Mouse (Mus musculus) telencephalon, adult 2 months (tissue): Measurements from ENCODE around the gene Sfrp5.

Source experiments
- DNase-seq: peaks from one replicate; pipeline ENCODE4 v3.0.0-alpha.2; 2011; ENCODE audit warnings: low read depth, low spot score

Sfrp5 gene

GRCm38 (mm10) chr19:42198026-42198425 is 4.0 kb downstream of the Sfrp5 start:
- DNase-seq, result no peak

- no peak for DNase-seq
These were observed 5.0 kb downstream of the Sfrp5 start for GRCm38 (mm10) chr19:42197066-42197465.

- DNase-seq, result no peak
These were observed 5.7 kb downstream of the Sfrp5 start for GRCm38 (mm10) chr19:42196378-42196777.

GRCm38 (mm10) chr19:42193311-42193710 is 8.7 kb downstream of the Sfrp5 start:
- DNase-seq, result no peak

- no peak for DNase-seq
These were observed 11.6 kb downstream of the Sfrp5 start for GRCm38 (mm10) chr19:42190494-42190893.

GRCm38 (mm10) chr19:42189735-42190134 is 12.3 kb downstream of the Sfrp5 start:
- no peak for DNase-seq

- DNase-seq, result no peak
These were observed 19.4 kb downstream of the Sfrp5 start for GRCm38 (mm10) chr19:42182673-42183072.

GRCm38 (mm10) chr19:42179356-42179755 is 22.7 kb downstream of the Sfrp5 start:
- DNase-seq, result no peak

- DNase-seq, result no peak
These were observed 24.6 kb downstream of the Sfrp5 start for GRCm38 (mm10) chr19:42177461-42177860.

GRCm38 (mm10) chr19:42176841-42177240 is 25.2 kb downstream of the Sfrp5 start:
- no peak for DNase-seq

GRCm38 (mm10) chr19:42170025-42170969 is 31.8 kb downstream of the Sfrp5 start:
- DNase-seq, result peak; percentile 90

- DNase-seq, result no peak
These were observed 32.6 kb downstream of the Sfrp5 start for GRCm38 (mm10) chr19:42169322-42169975.

- no peak for DNase-seq
These were observed 34.6 kb downstream of the Sfrp5 start for GRCm38 (mm10) chr19:42167489-42167888.

- no peak for DNase-seq
These were observed 35.3 kb downstream of the Sfrp5 start for GRCm38 (mm10) chr19:42166766-42167165.

- peak; percentile 53 for DNase-seq
These were observed 35.9 kb downstream of the Sfrp5 start for GRCm38 (mm10) chr19:42166130-42166529.

GRCm38 (mm10) chr19:42164188-42164587 is 37.9 kb downstream of the Sfrp5 start:
- DNase-seq, result no peak

- no peak for DNase-seq
These were observed 38.3 kb downstream of the Sfrp5 start, which contains the start of gene Zfyve27 for GRCm38 (mm10) chr19:42163764-42164163. Gene Zfyve27 (plus strand): TSS chr19:42163951.

- DNase-seq, result no peak
These were observed 43.6 kb downstream of the Sfrp5 start for GRCm38 (mm10) chr19:42158246-42159017.

- no peak for DNase-seq
These were observed 44.4 kb downstream of the Sfrp5 start for GRCm38 (mm10) chr19:42157493-42158237.

GRCm38 (mm10) chr19:42151990-42152389 is 50.1 kb downstream of the Sfrp5 start:
- DNase-seq, result peak; percentile 68

GRCm38 (mm10) chr19:42148569-42148860 is 53.5 kb downstream of the Sfrp5 start:
- DNase-seq, result peak; percentile 65
